Mouse (Mus musculus): ENCODE results near the gene Pgam2.

- TF ChIP-seq POLR2A (IDR thresholded peaks at IDR 0.05; ENCODE audit: low read depth, low read length): no peak
- no peak for TF ChIP-seq CTCF (IDR thresholded peaks at IDR 0.05; ENCODE audit: extremely low read depth, insufficient read depth, insufficient read length, insufficient replicate concordance)
Observed at GRCm38 (mm10) chr11:5848741-5849140, 45.2 kb upstream of the Pgam2 start.
